ENCODE assay signal across 12 mouse cellular contexts in genomic region chr1:193261897-193262548, GRCm38 (mm10). TPM values are rescaled to one million over a fixed set of nuclear protein-coding genes. Genes with fewer than 3 reads are reported as not detected.
A peak's percentile ranks its signal among the peaks of the same experiment; 100 is the strongest.
DNase-seq lines count a peak whose midpoint lies in the region; ATAC-seq lines count a peak whose summit lies in the region.
"Had no signal": no experiment of that assay in that cellular context is flagged by ENCODE, and none has a peak within 500 bp of the region (broad histone marks: within the 10 kb centered on the region; RNA-seq: fewer than 3 reads in every experiment).

No protein-coding gene starts in this region.

- no peaks in the 10 kb centered on the region for H3K9me3 ChIP-seq in limb, embryonic 13.5 days
- no peaks in the 10 kb centered on the region for H3K9me3 ChIP-seq in limb, embryonic 10.5 days (replicated peaks)
- no peaks in the 10 kb centered on the region for H3K9me3 ChIP-seq in lung, embryonic 16.5 days (ENCODE audit: control insufficient read depth, low read length)
- no peaks in the 10 kb centered on the region for H3K9me3 ChIP-seq in forebrain, embryonic 14.5 days (replicated peaks; ENCODE audit: control insufficient read depth, low read length)
- H3K9me3 ChIP-seq: megakaryocyte, embryonic 14.5 days; neural tube, embryonic 13.5 days had no signal

- H3K4me3 ChIP-seq in limb, embryonic 13.5 days, result no peak overlapping the region
- H3K4me3 ChIP-seq in limb, embryonic 10.5 days, result no peak overlapping the region
- H3K4me3 ChIP-seq in lung, embryonic 16.5 days (ENCODE audit: low read length), result no peak overlapping the region
- H3K4me3 ChIP-seq in forebrain, embryonic 14.5 days (ENCODE audit: low read depth, low read length), result no peak overlapping the region
- H3K4me3 ChIP-seq: megakaryocyte, embryonic 14.5 days; neural tube, embryonic 13.5 days had no signal

- no peak overlapping the region for H3K4me2 ChIP-seq in limb, embryonic 13.5 days (replicated peaks)
- no peak overlapping the region for H3K4me2 ChIP-seq in lung, embryonic 16.5 days (ENCODE audit: low read depth, low read length)
- H3K4me2 ChIP-seq in forebrain, embryonic 14.5 days (ENCODE audit: low read length), result no peak overlapping the region
- H3K4me2 ChIP-seq: neural tube, embryonic 13.5 days had no signal

- ATAC-seq in limb, embryonic 13.5 days (ENCODE audit: low FRiP score, low read depth), result no peak
- peak; percentile 94 for ATAC-seq in lung, embryonic 16.5 days (ENCODE audit: low read depth)
- ATAC-seq in forebrain, embryonic 14.5 days, result no peak
- ATAC-seq: activated CD4-positive, CD25-positive, alpha-beta regulatory T cell, adult 4 months had no signal

- no peak overlapping the region for H3K9ac ChIP-seq in limb, embryonic 13.5 days
- no peak overlapping the region for H3K9ac ChIP-seq in lung, embryonic 16.5 days (ENCODE audit: low read length)
- H3K9ac ChIP-seq in forebrain, embryonic 14.5 days (ENCODE audit: low read length), result no peak overlapping the region
- H3K9ac ChIP-seq: neural tube, embryonic 13.5 days had no signal

- H3K27ac ChIP-seq in limb, embryonic 13.5 days, result peak overlapping the region; percentile 10; the same call in 1 of the 2 replicates
- H3K27ac ChIP-seq in limb, embryonic 10.5 days, result no peak overlapping the region
- H3K27ac ChIP-seq in lung, embryonic 16.5 days (ENCODE audit: low read length), result peak overlapping the region; percentile 93
- H3K27ac ChIP-seq in forebrain, embryonic 14.5 days (ENCODE audit: low read depth, low read length), result no peak overlapping the region
- H3K27ac ChIP-seq: neural tube, embryonic 13.5 days had no signal

- peaks cover 20% of the 10 kb centered on the region for H3K4me1 ChIP-seq in limb, embryonic 13.5 days
- H3K4me1 ChIP-seq in limb, embryonic 10.5 days, result peaks cover 4% of the 10 kb centered on the region
- H3K4me1 ChIP-seq in lung, embryonic 16.5 days (replicated peaks; ENCODE audit: control insufficient read depth, insufficient read depth, low read length), result peaks cover 18% of the 10 kb centered on the region
- no peaks in the 10 kb centered on the region for H3K4me1 ChIP-seq in forebrain, embryonic 14.5 days (ENCODE audit: control insufficient read depth, insufficient read depth, low read length)
- H3K4me1 ChIP-seq: neural tube, embryonic 13.5 days had no signal

- 72% methylated on average over 7 of the region's 7 CpGs for WGBS in limb, embryonic 13.5 days
- 73% methylated on average over 7 of the region's 7 CpGs for WGBS in limb, embryonic 10.5 days
- WGBS in lung, embryonic 16.5 days, result 35% methylated on average over 7 of the region's 7 CpGs
- WGBS in forebrain, embryonic 14.5 days, result 79% methylated on average over 7 of the region's 7 CpGs

- H3K27me3 ChIP-seq in limb, embryonic 13.5 days, result no peaks in the 10 kb centered on the region
- no peaks in the 10 kb centered on the region for H3K27me3 ChIP-seq in limb, embryonic 10.5 days (ENCODE audit: low read depth, poor library complexity, severe bottlenecking)
- H3K27me3 ChIP-seq in lung, embryonic 16.5 days (ENCODE audit: control insufficient read depth, insufficient read depth, low read depth, low read length), result no peaks in the 10 kb centered on the region
- no peaks in the 10 kb centered on the region for H3K27me3 ChIP-seq in forebrain, embryonic 14.5 days (replicated peaks; ENCODE audit: control insufficient read depth, insufficient read depth, low read length)
- H3K27me3 ChIP-seq: neural tube, embryonic 13.5 days had no signal

- DNase-seq in limb, embryonic 10.5 days (ENCODE audit: low spot score), result no peak
- peak; percentile 88 to 93 for DNase-seq in heart, adult 9 months (ENCODE audit: low spot score in 2 of 2)
- DNase-seq in kidney, adult 11 months, result peak; percentile 64
- DNase-seq in forebrain, embryonic 14.5 days (ENCODE audit: low spot score), result no peak
- no peak for DNase-seq in left cerebral cortex, postnatal 25 days (ENCODE audit: low spot score in 2 of 2)
- DNase-seq in cerebellum, adult 18-20 months, result no peak
- DNase-seq: cerebellum, postnatal 36 days had no signal

- no peaks in the 10 kb centered on the region for H3K36me3 ChIP-seq in limb, embryonic 13.5 days
- H3K36me3 ChIP-seq in limb, embryonic 10.5 days, result no peaks in the 10 kb centered on the region
- no peaks in the 10 kb centered on the region for H3K36me3 ChIP-seq in lung, embryonic 16.5 days (ENCODE audit: control insufficient read depth, insufficient read depth, low read length)
- H3K36me3 ChIP-seq in forebrain, embryonic 14.5 days (ENCODE audit: control insufficient read depth, insufficient read depth, low read length), result no peaks in the 10 kb centered on the region
- H3K36me3 ChIP-seq: neural tube, embryonic 13.5 days had no signal

- intact Hi-C loops in left cerebral cortex, postnatal 25 days (cut with DNase I), result no loop called here

RNA-seq across cellular contexts. Expression of gene Hsd11b1, which starts 1.9 kb away (rescaled TPM):
- polyA plus RNA-seq in limb, embryonic 13.5 days (2015; fragmentation: Nextera tagmentation; extraction: Ambion mirVana), result 0.86 and 1.3 TPM in 2 replicates
- polyA plus RNA-seq in limb, embryonic 10.5 days (2016; fragmentation: Nextera tagmentation; extraction: Ambion mirVana), result not detected in 2 replicates
- polyA plus RNA-seq in lung, embryonic 16.5 days (2015; fragmentation: Nextera tagmentation; extraction: Ambion mirVana), result 64.3 and 86.1 TPM in 2 replicates
- polyA plus RNA-seq in forebrain, embryonic 14.5 days (2014; fragmentation: Nextera tagmentation; extraction: Ambion mirVana), result 0.41 and 0.47 TPM in 2 replicates
- total RNA-seq in left cerebral cortex, postnatal 25 days (2021), result 10 to 100 TPM; 24.1 to 24.9 TPM
- polyA plus RNA-seq: neural tube, embryonic 13.5 days had no signal

RNA-seq across cellular contexts. Expression of gene G0s2, which starts 11.0 kb away (rescaled TPM):
- 18.7 and 19.3 TPM in 2 replicates for polyA plus RNA-seq in limb, embryonic 13.5 days (2015; fragmentation: Nextera tagmentation; extraction: Ambion mirVana)
- polyA plus RNA-seq in limb, embryonic 10.5 days (2016; fragmentation: Nextera tagmentation; extraction: Ambion mirVana), result 4.6 and 6.3 TPM in 2 replicates
- polyA plus RNA-seq in lung, embryonic 16.5 days (2015; fragmentation: Nextera tagmentation; extraction: Ambion mirVana), result 263 and 312 TPM in 2 replicates
- 4.7 and 5.8 TPM in 2 replicates for polyA plus RNA-seq in forebrain, embryonic 14.5 days (2014; fragmentation: Nextera tagmentation; extraction: Ambion mirVana)
- 1 to 10 TPM; 8.0 to 8.3 TPM for total RNA-seq in left cerebral cortex, postnatal 25 days (2021)

RNA-seq across cellular contexts. Expression of gene Lamb3, which starts 54.5 kb away (rescaled TPM):
- 2.3 and 3.6 TPM in 2 replicates for polyA plus RNA-seq in limb, embryonic 13.5 days (2015; fragmentation: Nextera tagmentation; extraction: Ambion mirVana)
- polyA plus RNA-seq in limb, embryonic 10.5 days (2016; fragmentation: Nextera tagmentation; extraction: Ambion mirVana), result 0.40 and 0.81 TPM in 2 replicates
- polyA plus RNA-seq in lung, embryonic 16.5 days (2015; fragmentation: Nextera tagmentation; extraction: Ambion mirVana), result 54.5 and 60.9 TPM in 2 replicates
- polyA plus RNA-seq in forebrain, embryonic 14.5 days (2014; fragmentation: Nextera tagmentation; extraction: Ambion mirVana), result 0.80 and 0.85 TPM in 2 replicates
- total RNA-seq in left cerebral cortex, postnatal 25 days (2021), result 1 to 10 TPM in 1 of 2 experiments, under 1 TPM in 1; 0.89 to 1.9 TPM

Comparison
In these comparisons a context has a peak if more than half of its experiments do, and no peak if none do; other contexts are left out.
1. H3K27ac ChIP-seq: peak in limb, embryonic 13.5 days (single experiment) and lung, embryonic 16.5 days (single experiment); none in limb, embryonic 10.5 days (single experiment) and forebrain, embryonic 14.5 days (single experiment).
2. DNase-seq: peak in heart, adult 9 months (2 of 2) and kidney, adult 11 months (single experiment); none in limb, embryonic 10.5 days (single experiment), forebrain, embryonic 14.5 days (single experiment), left cerebral cortex, postnatal 25 days (0 of 2) and cerebellum, adult 18-20 months (0 of 2).
3. RNA of gene Hsd11b1, which starts 1.9 kb away (polyA plus RNA-seq): 64.3 to 86.1 TPM in lung, embryonic 16.5 days; 0.86 to 1.3 TPM in limb, embryonic 13.5 days, 0.41 to 0.47 TPM in forebrain, embryonic 14.5 days and not detected in limb, embryonic 10.5 days; every median in the first group is over 10 times any median in the second.
4. RNA of gene G0s2, which starts 11.0 kb away (polyA plus RNA-seq): 263 to 312 TPM in lung, embryonic 16.5 days; 18.7 to 19.3 TPM in limb, embryonic 13.5 days, 4.6 to 6.3 TPM in limb, embryonic 10.5 days and 4.7 to 5.8 TPM in forebrain, embryonic 14.5 days; every median in the first group is over 10 times any median in the second.
5. RNA of gene Lamb3, which starts 54.5 kb away (polyA plus RNA-seq): 54.5 to 60.9 TPM in lung, embryonic 16.5 days; 2.3 to 3.6 TPM in limb, embryonic 13.5 days, 0.80 to 0.85 TPM in forebrain, embryonic 14.5 days and 0.40 to 0.81 TPM in limb, embryonic 10.5 days; every median in the first group is over 10 times any median in the second.